Mouse (Mus musculus): ENCODE results near the gene Btg1-ps2. TPM values are rescaled to one million over a fixed set of nuclear protein-coding genes. Genes with fewer than 3 reads are reported as not detected.

Btg1-ps2 gene
- polyA plus RNA-seq (2017; shearing (Covaris generic)) = not detected

DNA sequence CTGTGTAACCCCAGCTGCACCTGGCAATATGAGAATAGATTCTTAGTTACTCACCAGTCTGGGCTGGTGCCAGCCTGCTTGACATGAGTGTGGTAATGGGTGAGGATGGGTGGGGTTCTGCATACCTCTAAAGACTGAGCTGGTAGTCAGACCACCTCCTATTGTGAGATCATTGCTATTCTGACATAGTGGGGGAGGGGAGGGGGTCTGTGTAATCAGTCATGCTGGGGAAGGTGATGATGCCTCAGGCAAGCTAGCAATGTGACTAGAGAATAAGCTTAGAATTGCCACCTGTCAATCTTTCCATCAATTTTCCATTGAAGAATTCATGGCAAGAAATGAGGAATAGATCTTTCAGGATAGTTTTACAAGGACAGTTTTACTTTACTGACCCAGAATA lies at the start of gene Btg1-ps2:
TSS of gene Btg1-ps2 (minus strand) at position 101 of the 400 bp plus-strand sequence.

DNA sequence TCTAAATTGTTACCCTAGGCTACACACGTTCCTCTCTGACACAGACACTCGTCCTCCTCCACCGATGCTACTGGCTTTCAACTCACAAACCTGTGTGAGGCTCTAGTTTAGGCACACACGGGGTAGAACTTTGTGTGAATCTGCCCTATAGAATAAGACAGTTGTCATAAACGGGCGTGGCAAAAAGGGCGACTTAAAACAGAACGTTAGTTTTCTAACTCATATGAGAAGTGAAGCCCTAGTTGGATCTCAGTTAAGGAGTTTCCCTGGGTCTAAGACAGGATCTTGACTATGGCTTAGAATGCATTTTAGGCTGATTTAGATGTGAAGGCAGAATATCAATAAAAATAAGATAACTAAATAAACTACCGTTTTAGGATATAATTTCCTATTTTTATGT lies 42.1 kb upstream of the Btg1-ps2 start, which contains the start of gene Rhox11:
TSS of gene Rhox11 (minus strand) at position 101 of the 400 bp plus-strand sequence.

GRCm38 (mm10) chrX:38066175-38066574 lies 23.3 kb upstream of the Btg1-ps2 start, which contains the start of gene Rhox10:
Gene Rhox10 (plus strand): TSS chrX:38066475.

DNA sequence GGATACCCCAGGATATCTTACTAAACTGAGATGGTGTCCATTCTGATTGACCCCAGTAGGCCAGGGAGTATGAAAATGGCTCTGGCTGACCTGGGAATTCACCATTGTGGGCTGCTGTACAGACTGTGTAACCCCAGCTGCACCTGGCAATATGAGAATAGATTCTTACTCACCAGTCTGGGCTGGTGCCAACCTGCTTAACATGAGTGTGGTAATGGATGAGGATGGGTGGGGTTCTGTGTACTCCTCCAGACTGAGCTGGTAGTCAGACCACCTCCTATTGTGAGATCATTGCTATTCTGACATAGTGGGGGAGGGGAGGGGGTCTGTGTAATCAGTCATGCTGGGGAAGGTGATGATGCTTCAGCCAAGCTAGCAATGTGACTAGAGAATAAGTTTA lies 24.3 kb downstream of the Btg1-ps2 start, which contains the start of gene Btg1-ps1:
TSS of gene Btg1-ps1 (minus strand) at position 219 of the 400 bp plus-strand sequence.

Other genes starting within 250 kb of the Btg1-ps2 start
- not detected for gene Rhox5, start 238.3 kb downstream of the Btg1-ps2 start, polyA plus RNA-seq (2017; shearing (Covaris generic))
- gene Rhox6, start 216.2 kb downstream of the Btg1-ps2 start, polyA plus RNA-seq (2017; shearing (Covaris generic)) = not detected
- gene Rhox7a, start 211.4 kb downstream of the Btg1-ps2 start, polyA plus RNA-seq (2017; shearing (Covaris generic)) = not detected
- not detected for gene Rhox8, start 164.2 kb downstream of the Btg1-ps2 start, polyA plus RNA-seq (2017; shearing (Covaris generic))
- gene Rhox7b, start 145.9 kb downstream of the Btg1-ps2 start, polyA plus RNA-seq (2017; shearing (Covaris generic)) = not detected
- gene Rhox9, start 141.3 kb downstream of the Btg1-ps2 start, polyA plus RNA-seq (2017; shearing (Covaris generic)) = not detected
- not detected for gene Btg1-ps1, start 24.3 kb downstream of the Btg1-ps2 start, polyA plus RNA-seq (2017; shearing (Covaris generic))
- gene Rhox10, start 23.4 kb upstream of the Btg1-ps2 start, polyA plus RNA-seq (2017; shearing (Covaris generic)) = not detected
- gene Rhox11, start 42.0 kb upstream of the Btg1-ps2 start, polyA plus RNA-seq (2017; shearing (Covaris generic)) = not detected
- not detected for gene Rhox12, start 67.8 kb upstream of the Btg1-ps2 start, polyA plus RNA-seq (2017; shearing (Covaris generic))
- gene Rhox13, start 78.1 kb upstream of the Btg1-ps2 start, polyA plus RNA-seq (2017; shearing (Covaris generic)) = not detected
- 1.8 TPM for gene Zbtb33, start 146.7 kb upstream of the Btg1-ps2 start, polyA plus RNA-seq (2017; shearing (Covaris generic))
- 0.98 TPM for gene Tmem255a, start 209.3 kb upstream of the Btg1-ps2 start, polyA plus RNA-seq (2017; shearing (Covaris generic))

Measured in activated CD4-positive, CD25-positive, alpha-beta regulatory T cell, adult 9 weeks (primary cell).